Mouse (Mus musculus): Measurements from ENCODE around the gene Ankle1. TPM values are rescaled to one million over a fixed set of nuclear protein-coding genes. Genes with fewer than 3 reads are reported as not detected.

Gene Ankle1
- polyA plus RNA-seq (2016; fragmentation: Nextera tagmentation; extraction: Ambion mirVana) = 47.3 and 51.2 TPM in 2 replicates

DNA sequence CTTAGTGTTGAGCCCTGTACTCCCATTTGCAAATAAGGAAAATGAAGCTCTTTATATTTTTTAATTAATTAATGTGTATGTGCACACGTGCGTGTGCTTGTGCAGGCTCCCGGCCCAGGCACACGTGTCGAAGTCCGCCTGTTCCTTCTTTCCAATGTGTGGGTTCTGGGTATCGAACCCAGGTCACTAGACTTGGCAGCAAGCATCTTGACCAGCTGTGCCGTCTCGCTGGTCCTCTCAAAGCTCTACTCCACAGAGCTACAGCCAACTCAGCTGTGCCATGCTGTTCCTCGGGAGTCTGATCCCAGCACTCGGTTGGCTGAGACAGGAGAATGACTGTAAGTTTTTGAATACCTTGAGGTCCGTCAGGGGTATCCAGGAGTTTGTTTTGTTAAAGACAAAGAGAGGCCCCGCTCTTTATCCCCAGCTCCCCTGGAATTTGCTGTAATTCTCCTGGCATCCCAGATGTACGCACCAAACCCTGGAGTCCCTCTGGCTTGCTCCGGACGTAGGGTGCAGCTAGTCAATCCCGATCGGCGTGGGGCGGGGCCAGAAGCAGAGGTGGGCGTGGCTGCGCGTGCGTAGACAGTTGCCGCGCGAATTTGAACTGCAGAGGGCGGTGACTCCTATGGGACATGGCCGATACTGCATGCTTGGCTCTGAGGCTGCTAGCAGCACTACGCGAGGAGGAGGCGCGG, at the start of gene Ankle1:
Gene Ankle1, plus strand, starts transcription at position 610 of the 698 bp plus-strand sequence.
- peaks cover 57% of the 10 kb centered on the region for H3K36me3 ChIP-seq (replicated peaks)
- 17% methylated on average over 33 of the region's 33 CpGs for WGBS
- no peaks in the 10 kb centered on the region for H3K9me3 ChIP-seq
- peak within 1 kb of the TSS; percentile 73 for H3K4me3 ChIP-seq
- peaks cover 30% of the 10 kb centered on the region for H3K4me1 ChIP-seq
- peak; percentile 98 for DNase-seq (ENCODE audit: extremely low spot score, low spot score)
- H3K27ac ChIP-seq = peak within 1 kb of the TSS; percentile 92
- no peaks in the 10 kb centered on the region for H3K27me3 ChIP-seq (ENCODE audit: poor library complexity, severe bottlenecking)

DNA sequence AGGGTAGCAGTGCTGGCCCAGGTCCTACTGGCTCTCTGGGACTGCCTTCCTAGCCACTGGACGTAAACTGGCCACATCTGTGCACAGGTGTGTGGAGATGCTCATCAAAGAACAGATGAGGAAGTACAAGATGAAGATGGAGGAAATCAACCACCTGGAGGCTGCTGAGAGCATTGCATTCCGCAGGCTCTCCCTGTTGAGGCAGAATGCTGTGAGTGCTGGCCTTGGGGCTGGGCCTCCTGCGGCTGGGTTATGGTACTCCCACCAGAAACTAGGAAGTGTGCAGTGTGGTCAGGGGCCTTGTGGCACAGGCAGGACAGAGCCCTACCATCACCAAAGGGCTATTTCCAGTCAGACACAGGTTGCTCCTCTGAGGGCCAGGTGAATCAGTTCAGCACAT, 47.8 kb upstream of the Ankle1 start:
- Histone ChIP-seq H3K4me3 (no peak overlapping the region), H3K9me3 (no peaks in the 10 kb centered on the region), H3K4me1 (no peaks in the 10 kb centered on the region), H3K27me3 (ENCODE audit: poor library complexity, severe bottlenecking) (no peaks in the 10 kb centered on the region), H3K36me3 (replicated peaks) (peaks cover 80% of the 10 kb centered on the region), H3K27ac (no peak overlapping the region)
- no peak for DNase-seq (ENCODE audit: extremely low spot score, low spot score)
- 80% methylated on average over 3 of the region's 3 CpGs for WGBS

DNA sequence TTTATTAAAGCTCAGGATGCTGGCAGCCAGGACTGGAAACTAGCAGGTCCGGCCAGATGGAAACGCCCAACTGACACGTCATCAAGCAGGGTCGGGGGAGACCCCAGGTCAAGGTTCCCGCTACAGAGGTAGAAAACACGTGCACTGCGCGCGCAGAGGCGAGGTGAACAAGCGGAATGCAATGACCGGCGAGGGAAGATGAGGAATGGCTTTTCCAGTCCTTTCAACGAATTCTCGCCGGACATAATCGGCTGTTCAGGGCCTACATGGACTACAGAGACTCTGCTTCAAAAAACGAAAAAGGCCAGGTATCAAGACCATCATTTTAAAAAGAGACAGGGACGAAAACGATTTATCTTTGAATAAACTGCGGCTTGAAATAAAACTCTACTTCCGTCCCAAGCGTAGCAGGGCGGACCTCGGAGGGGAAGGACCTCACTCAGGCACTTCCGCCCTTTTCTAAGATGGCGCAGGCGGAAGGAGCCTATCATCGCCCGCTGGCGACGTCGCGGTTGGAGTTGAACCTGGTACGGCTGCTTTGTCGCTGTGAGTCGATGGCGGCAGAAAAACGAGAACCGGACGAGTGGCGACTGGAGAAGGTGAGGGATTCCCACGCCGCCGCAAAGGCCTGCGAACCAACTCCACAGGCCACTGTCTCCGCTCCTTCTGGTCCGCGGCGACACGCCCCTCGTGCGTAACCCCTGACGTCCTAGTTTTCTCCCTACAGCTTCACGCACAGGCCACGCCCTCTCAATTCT, 38.9 kb upstream of the Ankle1 start, which contains the start of gene Use1:
Gene Use1, plus strand, starts transcription at position 78 of the 758 bp plus-strand sequence.
- WGBS = under 1% methylated on average over 56 of the region's 56 CpGs
- H3K27me3 ChIP-seq (ENCODE audit: poor library complexity, severe bottlenecking) = no peaks in the 10 kb centered on the region
- peak; percentile 91 for DNase-seq (ENCODE audit: extremely low spot score, low spot score)
- H3K4me3 ChIP-seq = peak within 1 kb of the TSS; percentile 74
- H3K9me3 ChIP-seq = no peaks in the 10 kb centered on the region
- H3K27ac ChIP-seq = peak within 1 kb of the TSS; percentile 91
- peaks cover 33% of the 10 kb centered on the region for H3K4me1 ChIP-seq
- peaks cover 20% of the 10 kb centered on the region for H3K36me3 ChIP-seq (replicated peaks)

DNA sequence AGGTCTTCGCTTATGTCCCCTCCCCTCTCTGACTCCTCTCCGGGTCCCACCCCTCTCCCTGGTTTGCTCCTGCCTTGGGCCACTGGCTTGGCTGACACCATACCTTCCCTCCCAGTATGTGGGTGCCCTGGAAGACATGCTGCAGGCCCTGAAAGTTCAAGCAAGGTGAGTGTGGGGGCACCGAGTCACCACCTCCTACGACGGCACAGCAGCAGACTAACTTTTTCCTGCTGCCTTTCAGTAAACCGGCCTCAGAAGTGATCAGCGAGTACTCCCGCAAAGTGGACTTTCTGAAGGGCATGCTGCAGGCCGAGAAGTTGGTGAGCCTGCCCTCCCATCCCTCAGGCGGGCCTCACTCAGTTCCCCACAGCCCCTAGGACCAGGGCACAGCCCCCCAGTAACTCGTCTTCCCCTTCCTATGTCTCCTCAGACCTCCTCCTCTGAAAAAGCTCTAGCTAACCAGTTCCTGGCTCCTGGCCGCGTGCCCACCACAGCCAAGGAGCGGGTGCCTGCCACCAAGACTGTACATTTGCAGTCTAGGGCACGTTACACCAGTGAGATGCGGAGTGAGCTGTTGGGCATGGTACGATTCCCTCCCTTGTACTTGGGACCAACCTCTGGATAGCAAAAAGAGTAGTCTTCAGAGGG, 38.2 kb upstream of the Ankle1 start:
- Histone ChIP-seq H3K4me3 (peak overlapping the region; percentile 74), H3K4me1 (peaks cover 33% of the 10 kb centered on the region), H3K36me3 (replicated peaks) (peaks cover 25% of the 10 kb centered on the region), H3K27ac (peak overlapping the region; percentile 91), H3K27me3 (ENCODE audit: poor library complexity, severe bottlenecking) (no peaks in the 10 kb centered on the region), H3K9me3 (no peaks in the 10 kb centered on the region)
- 52% methylated on average over 17 of the region's 17 CpGs for WGBS
- no peak for DNase-seq (ENCODE audit: extremely low spot score, low spot score)

DNA sequence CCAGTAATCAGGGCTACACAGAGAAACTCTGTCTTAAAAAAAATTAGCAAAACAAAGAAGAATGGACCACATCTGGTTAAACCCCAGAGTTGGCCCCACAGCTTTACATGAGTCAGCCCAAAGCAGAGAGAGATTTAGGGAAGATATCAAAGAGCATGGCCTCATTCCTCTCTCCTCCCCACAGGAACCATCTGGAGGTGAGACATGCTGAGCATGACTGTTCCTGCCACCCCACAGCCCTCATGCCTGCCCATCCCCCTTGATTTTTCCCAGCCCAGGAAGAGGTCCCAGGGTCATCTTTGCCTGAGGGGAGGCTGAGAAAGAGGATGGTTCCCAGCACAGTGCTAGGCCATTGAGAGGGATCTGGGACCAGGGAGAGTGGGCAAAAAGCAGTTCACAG, 37.4 kb upstream of the Ankle1 start:
- peaks cover 33% of the 10 kb centered on the region for H3K4me1 ChIP-seq
- no peak for DNase-seq (ENCODE audit: extremely low spot score, low spot score)
- peak overlapping the region; percentile 74 for H3K4me3 ChIP-seq
- H3K27me3 ChIP-seq (ENCODE audit: poor library complexity, severe bottlenecking) = no peaks in the 10 kb centered on the region
- H3K9me3 ChIP-seq = no peaks in the 10 kb centered on the region
- H3K36me3 ChIP-seq (replicated peaks) = peaks cover 32% of the 10 kb centered on the region
- H3K27ac ChIP-seq = no peak overlapping the region

DNA sequence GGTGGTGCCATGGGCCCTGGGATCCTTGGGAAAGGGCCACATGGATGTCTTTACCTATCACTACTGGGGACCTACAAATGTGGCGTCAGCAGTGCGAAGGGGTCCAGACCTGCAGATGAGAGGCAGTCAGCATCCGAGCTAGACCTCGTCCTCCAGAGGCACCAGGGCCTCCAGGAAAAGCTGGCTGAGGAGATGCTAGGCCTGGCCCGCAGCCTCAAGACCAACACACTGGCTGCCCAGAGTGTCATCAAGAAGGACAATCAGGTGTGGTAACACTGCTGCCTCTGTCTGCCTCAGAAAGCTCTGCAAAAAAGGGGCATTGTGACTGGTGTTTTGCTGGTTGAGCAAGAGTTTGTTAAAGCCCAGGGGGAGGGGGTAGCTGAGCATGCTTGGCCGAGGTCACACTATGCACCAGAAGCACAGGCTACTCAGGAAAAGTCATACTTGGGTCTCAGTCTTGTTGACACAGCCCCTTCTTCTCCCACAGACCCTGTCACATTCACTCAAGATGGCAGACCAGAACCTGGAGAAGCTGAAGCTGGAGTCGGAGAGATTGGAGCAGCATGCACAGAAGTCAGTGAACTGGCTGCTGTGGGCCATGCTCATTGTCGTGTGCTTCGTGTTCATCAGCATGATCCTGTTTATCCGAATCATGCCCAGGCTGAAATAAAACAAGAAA, 36.6 kb upstream of the Ankle1 start:
- no peaks in the 10 kb centered on the region for H3K27me3 ChIP-seq (ENCODE audit: poor library complexity, severe bottlenecking)
- H3K4me3 ChIP-seq = peak overlapping the region; percentile 11; the same call in 1 of the 2 replicates
- 90% methylated on average over 10 of the region's 10 CpGs for WGBS
- peaks cover 33% of the 10 kb centered on the region for H3K4me1 ChIP-seq
- no peak overlapping the region for H3K27ac ChIP-seq
- H3K36me3 ChIP-seq (replicated peaks) = peaks cover 40% of the 10 kb centered on the region
- DNase-seq (ENCODE audit: extremely low spot score, low spot score) = no peak
- H3K9me3 ChIP-seq = no peaks in the 10 kb centered on the region

DNA sequence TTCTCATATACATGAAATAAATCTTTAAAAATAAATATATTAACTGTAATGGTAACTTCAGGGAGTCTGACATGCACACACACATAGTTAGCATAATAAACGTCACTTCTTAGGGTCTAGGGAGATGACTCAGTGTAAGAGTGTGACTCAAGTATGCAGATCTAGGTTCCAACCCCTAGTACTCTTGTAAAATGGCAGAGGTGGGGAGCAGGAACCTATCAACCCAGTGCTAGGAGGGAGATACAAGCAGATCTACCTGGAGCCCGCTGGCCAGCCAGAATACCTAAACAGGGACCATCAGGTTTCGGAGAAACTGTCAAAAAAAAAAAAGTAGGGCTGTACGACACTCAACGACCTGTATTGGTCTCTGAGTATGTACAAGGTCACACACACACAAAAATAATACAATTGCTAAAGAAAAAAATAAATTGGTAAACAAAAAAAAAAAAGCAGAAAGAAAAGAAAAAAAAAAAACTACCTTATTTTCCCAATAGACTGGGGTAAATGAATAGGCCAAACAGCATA, 35.0 kb upstream of the Ankle1 start:
- Histone ChIP-seq H3K4me3 (peak overlapping the region; percentile 69), H3K27me3 (ENCODE audit: poor library complexity, severe bottlenecking) (0 out of 2 replicates have a peak, but pooled peaks cover 5% of the 10 kb centered on the region), H3K4me1 (peaks cover 46% of the 10 kb centered on the region), H3K36me3 (replicated peaks) (peaks cover 56% of the 10 kb centered on the region), H3K9me3 (no peaks in the 10 kb centered on the region), H3K27ac (peak overlapping the region; percentile 84)
- 37% methylated on average over 5 of the region's 5 CpGs for WGBS
- DNase-seq (ENCODE audit: extremely low spot score, low spot score) = no peak

DNA sequence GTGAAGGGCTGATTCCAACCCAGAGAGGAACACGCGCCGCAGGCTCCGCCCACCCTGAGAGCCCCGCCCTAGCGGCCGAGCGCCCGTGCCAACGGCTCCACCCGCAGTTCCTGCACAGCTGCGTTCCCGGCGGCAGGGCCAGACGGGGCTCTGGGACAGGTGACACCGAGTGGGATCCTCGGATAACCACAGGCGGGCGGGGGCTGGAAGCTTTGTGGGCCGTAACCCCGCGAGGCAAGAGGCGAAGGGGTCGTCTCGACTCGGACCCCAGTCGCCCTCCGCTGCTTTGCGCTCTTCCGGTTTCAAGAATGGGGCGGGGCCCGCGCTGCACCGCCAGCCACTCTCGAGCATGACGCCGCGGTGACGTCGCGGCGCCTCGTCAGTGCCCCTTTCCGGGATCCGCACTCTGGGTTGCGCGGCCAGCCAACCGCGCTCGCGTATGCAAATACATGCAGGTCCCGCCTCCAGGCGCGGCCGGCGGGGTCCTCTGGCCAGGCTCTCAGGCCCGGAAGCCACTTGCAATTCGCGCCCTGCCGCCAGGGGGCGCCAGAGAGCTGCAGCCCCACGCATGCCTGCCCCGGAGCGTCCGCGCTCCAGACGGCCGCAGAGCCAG, 34.5 kb upstream of the Ankle1 start, which contains the start of gene Ocel1:
Gene Ocel1, plus strand, starts transcription at position 63 of the 613 bp plus-strand sequence.
- Histone ChIP-seq H3K9me3 (no peaks in the 10 kb centered on the region), H3K4me1 (peaks cover 46% of the 10 kb centered on the region), H3K27ac (peak within 1 kb of the TSS; percentile 84), H3K4me3 (peak within 1 kb of the TSS; percentile 69), H3K36me3 (replicated peaks) (peaks cover 62% of the 10 kb centered on the region), H3K27me3 (ENCODE audit: poor library complexity, severe bottlenecking) (peaks cover 9% of the 10 kb centered on the region)
- 1% methylated on average over 68 of the region's 68 CpGs for WGBS
- peak; percentile 99 for DNase-seq (ENCODE audit: extremely low spot score, low spot score)

DNA sequence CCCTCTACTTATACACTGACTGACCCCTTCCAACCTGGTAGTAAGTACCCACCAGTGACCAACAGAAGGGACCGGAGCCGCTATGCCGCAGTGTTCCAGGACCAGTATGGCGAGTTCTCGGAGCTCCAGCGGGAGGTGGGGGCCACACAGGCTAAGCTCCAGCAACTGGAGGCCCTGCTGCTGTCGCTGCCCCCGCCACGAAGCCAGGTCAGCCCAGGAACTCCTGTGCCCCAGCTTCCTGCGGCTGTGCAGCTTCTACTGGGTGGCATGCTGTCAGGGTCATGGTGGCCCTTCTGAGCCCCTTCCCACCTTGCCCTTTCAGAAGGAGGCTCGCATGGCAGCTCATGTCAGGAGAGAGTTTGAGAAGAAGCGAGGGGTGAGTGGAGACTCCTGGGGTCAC, 33.4 kb upstream of the Ankle1 start:
- no peak overlapping the region for H3K27ac ChIP-seq
- peaks cover 20% of the 10 kb centered on the region for H3K27me3 ChIP-seq (ENCODE audit: poor library complexity, severe bottlenecking)
- WGBS = 86% methylated on average over 12 of the region's 12 CpGs
- H3K9me3 ChIP-seq = no peaks in the 10 kb centered on the region
- DNase-seq (ENCODE audit: extremely low spot score, low spot score) = no peak
- no peak overlapping the region; the same call in 1 of the 2 replicates for H3K4me3 ChIP-seq
- H3K36me3 ChIP-seq (replicated peaks) = peaks cover 72% of the 10 kb centered on the region
- H3K4me1 ChIP-seq = peaks cover 50% of the 10 kb centered on the region

DNA sequence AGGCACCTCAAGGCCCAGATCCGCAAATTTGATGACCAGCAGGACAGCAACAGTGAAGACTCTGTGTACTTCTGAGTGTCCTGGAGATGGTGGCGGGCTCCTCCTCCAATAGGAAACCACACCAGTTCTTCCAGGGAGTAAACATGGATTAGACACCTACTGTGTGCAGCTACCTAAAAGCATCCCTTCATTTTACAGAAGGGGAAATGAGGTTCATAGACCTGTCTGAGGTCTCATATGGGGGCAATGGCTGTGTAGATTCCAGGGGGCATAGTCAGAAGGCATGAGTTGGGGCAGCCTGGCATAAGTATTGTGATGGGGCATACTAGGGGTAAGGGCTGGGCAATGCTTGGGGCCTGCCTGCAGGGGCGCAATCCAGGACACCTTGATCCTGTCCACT, 32.8 kb upstream of the Ankle1 start:
- H3K27ac ChIP-seq = no peak overlapping the region
- no peak overlapping the region for H3K4me3 ChIP-seq
- 86% methylated on average over 3 of the region's 3 CpGs for WGBS
- H3K27me3 ChIP-seq (ENCODE audit: poor library complexity, severe bottlenecking) = peaks cover 26% of the 10 kb centered on the region
- no peaks in the 10 kb centered on the region; the same call in 1 of the 2 replicates for H3K9me3 ChIP-seq
- peaks cover 47% of the 10 kb centered on the region for H3K4me1 ChIP-seq
- peaks cover 78% of the 10 kb centered on the region for H3K36me3 ChIP-seq (replicated peaks)
- no peak for DNase-seq (ENCODE audit: extremely low spot score, low spot score)

DNA sequence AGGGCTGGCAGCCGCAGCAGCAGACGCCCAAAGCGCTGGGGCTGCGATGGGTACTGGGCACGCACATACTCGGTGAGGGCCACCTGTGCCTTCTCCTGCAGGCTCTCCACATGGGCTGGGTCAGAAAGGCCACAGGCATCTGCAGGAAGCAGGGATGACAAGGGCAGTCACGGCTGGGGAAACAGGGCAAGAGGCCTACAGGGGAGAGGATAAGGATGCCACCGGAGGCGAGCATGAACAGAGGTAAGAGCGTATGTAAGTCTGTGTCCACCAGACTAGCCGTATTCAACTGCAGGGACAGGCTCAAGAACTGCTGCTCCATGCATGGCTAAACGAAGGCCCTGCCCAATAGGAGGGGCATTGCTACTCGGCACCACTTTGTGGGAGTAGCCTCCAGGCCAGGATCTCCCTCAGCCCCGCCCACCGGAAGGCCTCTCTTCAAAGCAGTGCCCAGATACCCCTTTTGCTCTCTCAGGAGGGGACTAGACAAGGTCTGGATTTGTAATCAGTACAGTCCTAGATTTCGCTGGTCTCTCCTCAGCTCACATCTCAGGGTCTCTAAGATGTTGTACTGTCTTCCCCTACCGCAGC, 31.1 kb upstream of the Ankle1 start:
- H3K27me3 ChIP-seq (ENCODE audit: poor library complexity, severe bottlenecking) = peaks cover 30% of the 10 kb centered on the region
- H3K9me3 ChIP-seq = no peaks in the 10 kb centered on the region; the same call in 1 of the 2 replicates
- WGBS = 75% methylated on average over 17 of the region's 17 CpGs
- no peak for DNase-seq (ENCODE audit: extremely low spot score, low spot score)
- no peak overlapping the region for H3K27ac ChIP-seq
- peak overlapping the region; percentile 11; the same call in 1 of the 2 replicates for H3K4me3 ChIP-seq
- H3K4me1 ChIP-seq = peaks cover 58% of the 10 kb centered on the region
- peaks cover 76% of the 10 kb centered on the region for H3K36me3 ChIP-seq (replicated peaks)

Data from forebrain, embryonic 10.5 days (tissue).